8 mouse cellular contexts compared by ENCODE assay signal in genomic region chr4:120405806-120406638, GRCm38 (mm10). TPM values are rescaled to one million over a fixed set of nuclear protein-coding genes. Genes with fewer than 3 reads are reported as not detected.
DNase-seq lines count a peak whose midpoint lies in the region; ATAC-seq and TF ChIP-seq lines count a peak whose summit lies in the region.

No protein-coding gene starts in this region.

- peaks cover 28% of the 10 kb centered on the region for H3K27me3 ChIP-seq in E14TG2a.4 (ENCODE audit: insufficient read depth, low read length)
- H3K27me3 ChIP-seq in intestine, embryonic 16.5 days (replicated peaks; ENCODE audit: control insufficient read depth, insufficient read depth, low read length), result no peaks in the 10 kb centered on the region
- no peaks in the 10 kb centered on the region for H3K27me3 ChIP-seq in midbrain, embryonic 16.5 days (ENCODE audit: control insufficient read depth, insufficient read depth, low read depth, low read length)

- intact Hi-C loops in gastrocnemius, adult 2 months (cut with DNase I), result no loop called here

- peak overlapping the region; percentile 97 for H3K27ac ChIP-seq in gastrocnemius, adult 2 months
- peak overlapping the region; percentile 93 for H3K27ac ChIP-seq in intestine, embryonic 16.5 days (ENCODE audit: low read length)
- peak overlapping the region; percentile 93 for H3K27ac ChIP-seq in midbrain, embryonic 16.5 days (ENCODE audit: low read length)

- TF ChIP-seq CTCF in gastrocnemius, adult 2 months (IDR thresholded peaks at IDR 0.05), result no peak
- no peak for TF ChIP-seq CTCF in E14TG2a.4 (conservative IDR thresholded peaks at IDR 0.05; ENCODE audit: low read length)

- peak; percentile 35; the same call in 1 of the 2 replicates for ATAC-seq in erythroid progenitor cell, adult 5-6 weeks (replicated peaks; ENCODE audit: low FRiP score, poor library complexity, severe bottlenecking)
- ATAC-seq in intestine, embryonic 16.5 days, result peak; percentile 61
- peak; percentile 23 for ATAC-seq in midbrain, embryonic 16.5 days

- 4% methylated on average over 25 of the region's 25 CpGs for WGBS in intestine, embryonic 16.5 days
- 2% methylated on average over 25 of the region's 25 CpGs for WGBS in midbrain, embryonic 16.5 days

- no peaks in the 10 kb centered on the region for H3K9me3 ChIP-seq in E14TG2a.4 (ENCODE audit: low read length)
- H3K9me3 ChIP-seq in intestine, embryonic 16.5 days (ENCODE audit: control insufficient read depth, low read length), result no peaks in the 10 kb centered on the region
- no peaks in the 10 kb centered on the region for H3K9me3 ChIP-seq in midbrain, embryonic 16.5 days (replicated peaks; ENCODE audit: control insufficient read depth, low read length, poor library complexity, severe bottlenecking)

- H3K36me3 ChIP-seq in E14TG2a.4 (ENCODE audit: insufficient read depth, low read length), result no peaks in the 10 kb centered on the region
- no peaks in the 10 kb centered on the region for H3K36me3 ChIP-seq in intestine, embryonic 16.5 days (ENCODE audit: control insufficient read depth, insufficient read depth, low read length)
- no peaks in the 10 kb centered on the region for H3K36me3 ChIP-seq in midbrain, embryonic 16.5 days (ENCODE audit: control insufficient read depth, insufficient read depth, low read length)

- H3K9ac ChIP-seq in intestine, embryonic 16.5 days (ENCODE audit: low read depth, low read length), result peak overlapping the region; percentile 99
- H3K9ac ChIP-seq in midbrain, embryonic 16.5 days (ENCODE audit: low read depth, low read length), result peak overlapping the region; percentile 99

- peaks cover 36% of the 10 kb centered on the region for H3K4me1 ChIP-seq in E14TG2a.4 (replicated peaks; ENCODE audit: low read depth, low read length)
- H3K4me1 ChIP-seq in intestine, embryonic 16.5 days (ENCODE audit: control insufficient read depth, insufficient read depth, low read length), result peaks cover 9% of the 10 kb centered on the region
- H3K4me1 ChIP-seq in midbrain, embryonic 16.5 days (ENCODE audit: control insufficient read depth, insufficient read depth, low read length), result peaks cover 20% of the 10 kb centered on the region

- peak overlapping the region; percentile 64 for H3K4me2 ChIP-seq in intestine, embryonic 16.5 days (ENCODE audit: low read depth, low read length)
- H3K4me2 ChIP-seq in midbrain, embryonic 16.5 days (ENCODE audit: low read length), result peak overlapping the region; percentile 65

- peak overlapping the region; percentile 77 for H3K4me3 ChIP-seq in gastrocnemius, adult 2 months
- H3K4me3 ChIP-seq in E14TG2a.4 (replicated peaks; ENCODE audit: low read length), result peak overlapping the region; percentile 94
- H3K4me3 ChIP-seq in intestine, embryonic 16.5 days (ENCODE audit: low read length), result peak overlapping the region; percentile 99
- peak overlapping the region; percentile 99 for H3K4me3 ChIP-seq in midbrain, embryonic 16.5 days (ENCODE audit: low read depth, low read length)

- no peak for DNase-seq in gastrocnemius, adult 2 months
- no peak for DNase-seq in gastrocnemius, postnatal 25 days
- DNase-seq in T-cell, adult 2 months (ENCODE audit: low spot score), result no peak
- no peak for DNase-seq in cerebellum, adult 8-10 months

RNA-seq across cellular contexts. Expression of gene Scmh1, which starts 0.9 kb away (rescaled TPM):
- 10 to 100 TPM; 46.3 to 52.4 TPM for total RNA-seq in gastrocnemius, adult 2 months (2021)
- 10 to 100 TPM; 36.4 to 39.8 TPM for total RNA-seq in gastrocnemius, postnatal 25 days (2021)
- total RNA-seq in erythroid progenitor cell, adult 5-6 weeks (2015; ENCODE audit: low replicate concordance), result 23.9 and 31.7 TPM in 2 replicates
- total RNA-seq in erythroid progenitor cell, adult 5-6 weeks (2017; ENCODE audit: low replicate concordance), result 7.6 and 11.4 TPM in 2 replicates
- polyA plus RNA-seq in intestine, embryonic 16.5 days (2015; fragmentation: Nextera tagmentation; extraction: Ambion mirVana), result 22.6 and 24.0 TPM in 2 replicates
- polyA plus RNA-seq in midbrain, embryonic 16.5 days (2015; fragmentation: Nextera tagmentation; extraction: Ambion mirVana), result 92.3 and 97.8 TPM in 2 replicates
